Mouse (Mus musculus) heart, embryonic 15.5 days (tissue): Measurements from ENCODE around the gene Ncoa5. TPM values are rescaled to one million over a fixed set of nuclear protein-coding genes. Genes with fewer than 3 reads are reported as not detected.

Source experiments
- ATAC-seq: fragments of 200-750 bp; cut with Nextera tagmentation; replicated peaks from 2 replicates; pipeline ENCODE4 v1.8.0; 2017; ENCODE audit warnings: low read depth, moderate TSS enrichment; ENCODE audit not compliant: insufficient number of reproducible peaks, insufficient read depth, low FRiP score
- H3K27ac ChIP-seq: fragments of 300-500 bp; sonication (generic); 2 replicates; pipeline ENCODE4 v1.5.1; 2015; ENCODE audit warnings: mild to moderate bottlenecking, inconsistent platforms
- H3K27me3 ChIP-seq: fragments of 300-500 bp; sonication (generic); 2 replicates; pipeline ENCODE4 v1.6.1; 2015; ENCODE audit warnings: inconsistent platforms
- H3K36me3 ChIP-seq: fragments of 300-500 bp; sonication (generic); 2 replicates; pipeline ENCODE4 v1.6.1; 2015; ENCODE audit warnings: mild to moderate bottlenecking, inconsistent platforms
- H3K4me1 ChIP-seq: fragments of 300-500 bp; sonication (generic); replicated peaks from 2 replicates; pipeline ENCODE4 v1.6.1; 2015; ENCODE audit warnings: inconsistent platforms
- H3K4me2 ChIP-seq: fragments of 300-500 bp; sonication (generic); 2 replicates; pipeline ENCODE4 v1.6.1; 2015; ENCODE audit warnings: inconsistent platforms, mild to moderate bottlenecking, moderate library complexity
- H3K4me3 ChIP-seq: fragments of 300-500 bp; sonication (generic); 2 replicates; pipeline ENCODE4 v1.5.1; 2015; ENCODE audit warnings: mild to moderate bottlenecking, inconsistent platforms
- H3K9ac ChIP-seq: fragments of 300-500 bp; sonication (generic); 2 replicates; pipeline ENCODE4 v1.6.1; 2015; ENCODE audit warnings: mild to moderate bottlenecking, inconsistent platforms
- H3K9me3 ChIP-seq: fragments of 300-500 bp; sonication (generic); replicated peaks from 2 replicates; pipeline ENCODE4 v1.6.1; 2016; ENCODE audit warnings: inconsistent platforms
- WGBS: fragments of 180-500 bp; shearing (Covaris S2); methylation state at CpG from one replicate; pipeline ENCODE4 v1.1.7; 2015; ENCODE audit warnings: mixed read lengths; 5-methylcytosine and 5-hydroxymethylcytosine counted together
- polyA plus RNA-seq: library from polyadenylated mRNA; unstranded; fragments of >200 nt; fragmentation: Nextera tagmentation; extraction: Ambion mirVana; gene quantifications from 2 replicates; pipeline ENCODE4 v1.2.1, GENCODE M21; 2015

Gene Ncoa5
- polyA plus RNA-seq, 1 experiment from 2014 or later, result 38.6 TPM

DNA sequence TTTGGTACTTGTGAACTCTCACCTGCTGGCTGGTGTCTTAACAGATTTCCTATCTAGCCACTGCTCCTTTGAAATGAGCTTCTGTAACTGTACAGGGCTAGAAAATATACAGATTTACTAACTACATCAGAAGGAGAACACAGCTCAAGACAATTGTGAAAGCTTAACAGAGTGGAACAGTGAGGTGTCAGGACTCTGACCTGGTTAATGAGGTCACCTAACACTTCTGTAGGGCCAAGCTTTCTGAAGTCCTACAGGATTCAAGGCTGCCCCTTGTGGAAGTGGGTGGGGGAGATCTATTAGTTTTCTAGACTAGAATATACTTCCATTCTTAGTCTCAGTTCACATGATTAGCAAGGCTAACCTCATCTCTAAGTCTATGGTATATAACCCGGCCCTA, 26.7 kb downstream of the Ncoa5 start:
- Histone ChIP-seq H3K4me2 (no peak overlapping the region), H3K27me3 (no peaks in the 10 kb centered on the region), H3K9me3 (no peaks in the 10 kb centered on the region), H3K36me3 (peaks cover 94% of the 10 kb centered on the region), H3K4me3 (no peak overlapping the region), H3K4me1 (no peaks in the 10 kb centered on the region), H3K9ac (no peak overlapping the region), H3K27ac (no peak overlapping the region)
- 97% methylated on average over 1 of the region's 1 CpGs for WGBS
- no peak for ATAC-seq

DNA sequence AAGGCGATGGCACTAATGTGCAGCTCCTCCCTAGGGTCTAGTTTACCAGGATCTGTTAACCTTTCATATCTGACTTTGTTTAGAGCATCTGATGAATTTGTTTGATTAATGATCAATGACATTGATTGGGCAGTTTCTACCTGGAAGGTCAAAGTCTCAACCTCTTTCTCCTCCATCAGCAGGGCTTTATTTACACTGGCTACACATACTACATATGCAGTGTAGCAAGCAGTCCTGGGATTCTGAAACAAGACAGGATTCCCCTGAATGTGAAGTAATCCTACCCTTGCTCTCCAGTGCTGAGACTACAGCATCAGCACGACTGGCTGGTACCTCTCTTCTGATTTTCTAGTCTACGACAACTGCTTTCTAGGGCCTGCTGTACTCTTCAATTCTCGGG, 27.9 kb downstream of the Ncoa5 start:
- no peaks in the 10 kb centered on the region for H3K27me3 ChIP-seq
- H3K27ac ChIP-seq, result no peak overlapping the region
- H3K36me3 ChIP-seq, result peaks cover 94% of the 10 kb centered on the region
- WGBS, result 94% methylated on average over 4 of the region's 4 CpGs
- no peak overlapping the region for H3K4me2 ChIP-seq
- no peak for ATAC-seq
- no peak overlapping the region for H3K4me3 ChIP-seq
- no peaks in the 10 kb centered on the region for H3K9me3 ChIP-seq
- no peak overlapping the region for H3K9ac ChIP-seq
- no peaks in the 10 kb centered on the region for H3K4me1 ChIP-seq

DNA sequence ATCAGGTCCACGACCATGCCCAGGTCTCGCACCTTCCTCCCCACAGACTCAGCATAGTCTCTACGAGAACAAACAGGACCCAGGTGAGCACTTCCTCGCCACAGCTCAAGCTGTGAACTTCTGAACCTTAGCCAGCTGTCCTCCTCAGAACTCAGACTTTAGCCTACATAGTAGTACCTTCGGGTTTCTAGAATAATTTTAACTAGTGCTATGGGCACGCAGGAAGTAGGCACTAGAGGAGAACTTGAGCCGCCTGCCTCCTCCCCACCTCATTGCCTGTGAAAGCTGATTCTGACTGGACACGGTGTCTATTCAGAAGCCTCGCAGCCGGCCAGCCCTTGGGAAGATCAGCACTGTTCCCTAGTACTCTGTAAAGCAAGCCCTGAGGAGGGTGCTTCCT, 30.4 kb downstream of the Ncoa5 start:
- ATAC-seq, result no peak
- no peak overlapping the region for H3K4me2 ChIP-seq
- no peak overlapping the region for H3K27ac ChIP-seq
- H3K27me3 ChIP-seq, result peaks cover under 1% of the 10 kb centered on the region; the same call in 1 of the 2 replicates
- H3K9ac ChIP-seq, result no peak overlapping the region
- WGBS, result 87% methylated on average over 10 of the region's 10 CpGs
- H3K4me3 ChIP-seq, result no peak overlapping the region
- peaks cover 86% of the 10 kb centered on the region for H3K36me3 ChIP-seq
- H3K4me1 ChIP-seq, result no peaks in the 10 kb centered on the region
- no peaks in the 10 kb centered on the region for H3K9me3 ChIP-seq

DNA sequence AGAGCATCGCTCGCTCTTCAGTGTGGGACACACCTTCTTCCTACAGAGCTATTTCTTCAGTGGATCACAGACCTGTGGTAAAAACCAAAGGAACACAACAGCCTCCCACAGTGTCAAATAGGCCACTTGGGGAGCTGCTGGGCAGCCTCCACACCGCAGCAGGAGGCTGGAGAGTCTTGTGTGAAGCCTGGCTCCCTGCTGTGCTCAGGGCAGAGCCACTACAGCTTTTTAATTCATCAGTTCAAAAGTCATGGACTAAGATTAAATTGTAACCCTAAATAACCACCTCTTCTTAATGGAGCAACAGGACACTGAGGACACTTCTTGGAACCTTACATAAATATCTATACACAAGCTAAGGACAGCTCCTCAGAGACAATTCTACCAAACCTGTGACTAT, 31.6 kb downstream of the Ncoa5 start:
- Histone ChIP-seq H3K4me3 (no peak overlapping the region), H3K9me3 (no peaks in the 10 kb centered on the region), H3K4me2 (no peak overlapping the region), H3K27me3 (peaks cover 11% of the 10 kb centered on the region), H3K9ac (no peak overlapping the region), H3K27ac (no peak overlapping the region), H3K36me3 (peaks cover 75% of the 10 kb centered on the region), H3K4me1 (peaks cover 7% of the 10 kb centered on the region)
- 89% methylated on average over 3 of the region's 3 CpGs for WGBS
- ATAC-seq, result no peak

DNA sequence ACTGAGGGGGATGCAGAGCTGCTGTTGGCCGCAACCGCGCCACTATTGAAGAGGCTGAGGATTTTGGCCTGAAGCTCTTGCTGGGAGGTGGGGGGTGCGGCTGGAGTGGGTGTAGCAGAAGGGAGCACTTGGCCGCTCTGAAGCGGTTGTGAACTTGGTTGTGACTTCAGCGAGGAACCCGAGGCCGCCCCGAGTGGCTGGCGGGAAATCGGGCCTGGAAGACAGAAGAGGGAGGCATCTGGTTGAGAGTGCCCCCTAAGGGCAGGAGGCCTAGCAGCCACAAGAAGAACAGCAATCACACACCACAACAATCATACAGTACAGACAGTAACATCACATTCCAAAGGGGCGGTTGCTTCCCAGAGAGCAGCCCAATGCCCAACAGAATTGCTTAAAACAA, 32.7 kb downstream of the Ncoa5 start:
- peaks cover 63% of the 10 kb centered on the region for H3K36me3 ChIP-seq
- H3K9me3 ChIP-seq, result no peaks in the 10 kb centered on the region
- H3K27me3 ChIP-seq, result peaks cover 23% of the 10 kb centered on the region
- H3K4me1 ChIP-seq, result peaks cover 19% of the 10 kb centered on the region
- H3K9ac ChIP-seq, result no peak overlapping the region
- H3K4me3 ChIP-seq, result no peak overlapping the region
- 90% methylated on average over 13 of the region's 13 CpGs for WGBS
- no peak for ATAC-seq
- no peak overlapping the region for H3K4me2 ChIP-seq
- no peak overlapping the region for H3K27ac ChIP-seq

DNA sequence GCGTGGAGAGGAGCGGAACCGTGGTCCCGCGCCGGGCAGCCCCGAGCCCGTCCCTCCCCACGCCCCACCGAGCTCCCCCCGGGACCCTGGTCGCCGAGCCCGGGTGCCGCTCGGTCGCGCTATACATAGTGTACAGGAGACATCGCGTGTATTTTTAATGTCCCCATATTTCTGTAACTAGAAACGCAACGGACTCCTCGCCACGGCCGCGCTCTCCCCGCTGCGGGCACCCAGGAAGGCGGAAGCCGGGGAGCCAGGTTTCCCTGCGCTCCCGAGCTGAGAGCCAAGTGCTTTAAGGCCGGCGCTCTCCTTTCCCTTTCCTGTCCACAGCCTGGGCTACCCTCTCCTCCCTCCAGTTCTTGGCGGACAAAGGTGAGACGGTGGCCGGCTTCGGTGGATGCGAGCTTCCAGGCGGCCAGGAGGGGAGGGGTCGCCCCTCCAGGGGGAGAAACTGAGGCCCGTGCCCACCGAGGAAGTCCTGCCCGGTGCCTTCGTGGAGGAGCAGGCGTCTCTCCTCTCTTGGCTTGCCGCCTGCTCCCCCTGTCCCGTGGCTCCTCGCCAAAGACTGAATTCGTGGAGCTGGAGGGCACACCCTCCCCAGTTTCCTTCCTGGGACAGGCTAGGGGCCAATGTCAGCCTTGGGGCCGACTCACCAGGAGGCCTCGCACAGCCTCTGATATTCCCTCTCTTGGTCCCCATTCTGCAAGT, 36.8 kb downstream of the Ncoa5 start:
- Histone ChIP-seq H3K27me3 (peaks cover 55% of the 10 kb centered on the region), H3K4me1 (peaks cover 21% of the 10 kb centered on the region), H3K4me3 (peak overlapping the region; percentile 46), H3K36me3 (peaks cover 26% of the 10 kb centered on the region), H3K4me2 (peak overlapping the region; percentile 76), H3K27ac (no peak overlapping the region), H3K9me3 (no peaks in the 10 kb centered on the region), H3K9ac (peak overlapping the region; percentile 7)
- ATAC-seq, result peak; percentile 14; the same call in 1 of the 2 replicates
- 1% methylated on average over 52 of the region's 52 CpGs for WGBS

DNA sequence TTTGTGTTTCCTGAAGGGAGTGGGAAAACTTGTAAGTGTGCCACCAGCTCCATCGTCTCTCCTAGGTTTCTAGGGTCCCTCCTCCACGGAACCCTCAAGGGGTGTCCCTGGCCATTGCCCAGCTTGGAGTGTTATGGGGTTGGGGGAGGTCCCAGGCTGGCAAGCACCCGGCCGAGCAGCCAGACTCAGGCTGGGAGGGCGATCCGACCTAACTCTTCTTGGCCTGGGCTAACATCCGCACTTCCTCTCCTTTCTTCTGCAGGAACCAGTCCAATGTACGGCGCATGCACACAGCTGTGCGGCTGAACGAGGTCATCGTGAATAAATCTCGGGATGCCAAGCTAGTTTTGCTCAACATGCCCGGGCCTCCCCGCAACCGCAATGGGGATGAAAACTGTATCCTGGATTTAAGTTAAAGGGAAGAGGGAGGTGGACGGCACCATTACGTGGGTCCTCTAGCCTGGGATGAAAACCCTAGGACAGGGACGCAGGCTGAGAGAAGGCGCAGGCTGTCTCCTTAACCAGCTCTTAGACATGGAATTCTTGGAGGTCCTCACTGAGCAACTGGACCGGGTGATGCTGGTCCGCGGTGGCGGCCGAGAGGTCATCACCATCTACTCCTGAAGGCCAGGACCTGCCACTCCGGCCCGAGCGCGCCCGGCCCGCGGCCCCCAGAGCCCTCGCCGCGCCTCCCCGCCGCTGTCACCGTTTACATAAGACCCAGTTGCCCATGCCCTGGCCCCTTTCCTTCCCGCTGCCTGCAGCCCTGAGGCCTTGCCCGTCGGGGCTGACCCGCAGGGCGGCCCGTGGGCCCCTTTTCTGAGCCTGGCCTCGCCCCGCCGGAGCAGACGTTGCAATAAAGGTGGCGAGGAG, 37.6 kb downstream of the Ncoa5 start:
- peak overlapping the region; percentile 76 for H3K4me2 ChIP-seq
- ATAC-seq, result no peak
- peak overlapping the region; percentile 46 for H3K4me3 ChIP-seq
- 8% methylated on average over 49 of the region's 49 CpGs for WGBS
- peak overlapping the region; percentile 7 for H3K9ac ChIP-seq
- H3K4me1 ChIP-seq, result peaks cover 21% of the 10 kb centered on the region
- H3K36me3 ChIP-seq, result peaks cover 18% of the 10 kb centered on the region
- H3K9me3 ChIP-seq, result no peaks in the 10 kb centered on the region
- peaks cover 56% of the 10 kb centered on the region for H3K27me3 ChIP-seq
- H3K27ac ChIP-seq, result no peak overlapping the region

DNA sequence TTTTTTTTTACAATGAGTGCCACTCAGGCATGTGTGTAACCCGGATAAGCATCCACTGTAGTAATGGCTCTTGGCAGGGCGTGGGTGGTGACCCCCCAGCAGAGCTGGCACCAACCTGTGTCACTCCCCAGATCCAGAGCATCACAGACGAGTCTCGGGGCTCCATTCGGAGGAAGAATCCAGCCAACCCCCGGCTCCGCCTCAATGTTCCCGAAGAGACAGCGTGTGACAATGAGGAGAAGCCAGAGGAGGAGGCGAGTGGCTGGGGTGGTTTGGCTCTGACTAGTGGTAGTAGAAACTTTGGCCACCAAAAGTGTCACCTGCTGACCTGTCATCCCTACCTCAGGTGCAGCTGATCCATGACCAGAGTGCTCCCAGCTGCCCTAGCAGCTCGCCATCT, 38.7 kb downstream of the Ncoa5 start:
- 61% methylated on average over 11 of the region's 11 CpGs for WGBS
- no peak overlapping the region for H3K4me2 ChIP-seq
- H3K27me3 ChIP-seq, result peaks cover 64% of the 10 kb centered on the region
- no peak overlapping the region for H3K4me3 ChIP-seq
- no peak for ATAC-seq
- no peaks in the 10 kb centered on the region for H3K9me3 ChIP-seq
- no peak overlapping the region for H3K9ac ChIP-seq
- H3K27ac ChIP-seq, result no peak overlapping the region
- H3K36me3 ChIP-seq, result peaks cover 7% of the 10 kb centered on the region
- H3K4me1 ChIP-seq, result peaks cover 21% of the 10 kb centered on the region

GRCm38 (mm10) chr2:164994659-164995428, 39.8 kb downstream of the Ncoa5 start:
- Histone ChIP-seq H3K4me3 (no peak overlapping the region), H3K4me2 (no peak overlapping the region), H3K4me1 (peaks cover 21% of the 10 kb centered on the region), H3K27me3 (peaks cover 69% of the 10 kb centered on the region), H3K27ac (no peak overlapping the region), H3K36me3 (no peaks in the 10 kb centered on the region), H3K9ac (no peak overlapping the region), H3K9me3 (no peaks in the 10 kb centered on the region)
- 49% methylated on average over 21 of the region's 21 CpGs for WGBS
- no peak for ATAC-seq

- no peak for ATAC-seq
Measured at GRCm38 (mm10) chr2:164994156-164994555, 40.5 kb downstream of the Ncoa5 start.

GRCm38 (mm10) chr2:164991808-164992207, 42.9 kb downstream of the Ncoa5 start:
- Histone ChIP-seq H3K4me2 (no peak overlapping the region), H3K4me1 (0 out of 2 replicates have a peak, but pooled peaks cover 1% of the 10 kb centered on the region), H3K4me3 (no peak overlapping the region), H3K9me3 (no peaks in the 10 kb centered on the region), H3K27ac (no peak overlapping the region), H3K27me3 (peaks cover 44% of the 10 kb centered on the region), H3K9ac (no peak overlapping the region), H3K36me3 (no peaks in the 10 kb centered on the region)
- WGBS, result 31% methylated on average over 10 of the region's 10 CpGs
- no peak for ATAC-seq

More at GRCm38 (mm10) chr2:164994156-164994555, 40.5 kb downstream of the Ncoa5 start:
- Histone ChIP-seq H3K4me3 (no peak overlapping the region), H3K27ac (no peak overlapping the region), H3K9me3 (no peaks in the 10 kb centered on the region), H3K36me3 (no peaks in the 10 kb centered on the region), H3K27me3 (peaks cover 68% of the 10 kb centered on the region), H3K9ac (no peak overlapping the region), H3K4me2 (no peak overlapping the region), H3K4me1 (peaks cover 21% of the 10 kb centered on the region)
- 85% methylated on average over 11 of the region's 11 CpGs for WGBS
